Mouse (Mus musculus) midbrain, embryonic 16.5 days (tissue): Measurements from ENCODE around the gene Smim6. TPM values are rescaled to one million over a fixed set of nuclear protein-coding genes. Genes with fewer than 3 reads are reported as not detected.

Experiments used
- ATAC-seq: fragments of 200-750 bp; cut with Nextera tagmentation; 2 replicates; pipeline ENCODE4 v1.8.0; 2017; ENCODE audit warnings: moderate TSS enrichment
- H3K27ac ChIP-seq: fragments of 300-500 bp; sonication (generic); 2 replicates; pipeline ENCODE4 v1.5.1; 2014; ENCODE audit warnings: mild to moderate bottlenecking, low read length, mixed read lengths
- H3K27me3 ChIP-seq: fragments of 300-500 bp; sonication (generic); 2 replicates; pipeline ENCODE4 v1.6.1; 2014; ENCODE audit warnings: low read depth, low read length, mixed read lengths; ENCODE audit not compliant: control insufficient read depth, insufficient read depth
- H3K36me3 ChIP-seq: fragments of 300-500 bp; sonication (generic); 2 replicates; pipeline ENCODE4 v1.6.1; 2014; ENCODE audit warnings: mild to moderate bottlenecking, low read length, moderate library complexity, mixed read lengths; ENCODE audit not compliant: control insufficient read depth, insufficient read depth
- H3K4me1 ChIP-seq: fragments of 300-500 bp; sonication (generic); 2 replicates; pipeline ENCODE4 v1.6.1; 2014; ENCODE audit warnings: mild to moderate bottlenecking, low read length, mixed read lengths; ENCODE audit not compliant: control insufficient read depth, insufficient read depth
- H3K4me2 ChIP-seq: fragments of 300-500 bp; sonication (generic); 2 replicates; pipeline ENCODE4 v1.6.1; 2014; ENCODE audit warnings: mild to moderate bottlenecking, low read length, mixed read lengths
- H3K4me3 ChIP-seq: fragments of 300-500 bp; sonication (generic); 2 replicates; pipeline ENCODE4 v1.5.1; 2014; ENCODE audit warnings: low read depth, mild to moderate bottlenecking, low read length, moderate library complexity, mixed read lengths
- H3K9ac ChIP-seq: fragments of 300-500 bp; sonication (generic); 2 replicates; pipeline ENCODE4 v1.6.1; 2014; ENCODE audit warnings: low read depth, low read length, mixed read lengths
- H3K9me3 ChIP-seq: fragments of 300-500 bp; sonication (generic); replicated peaks from 2 replicates; pipeline ENCODE4 v1.6.1; 2014; ENCODE audit warnings: mild to moderate bottlenecking, low read length, mixed read lengths; ENCODE audit not compliant: control insufficient read depth, poor library complexity, severe bottlenecking
- WGBS: fragments of 180-500 bp; shearing (Covaris S2); extraction: QIAGEN DNeasy Blood & Tissue Kit; methylation state at CpG from one replicate; pipeline ENCODE4 v1.1.7; 2014; 5-methylcytosine and 5-hydroxymethylcytosine counted together
- polyA plus RNA-seq: library from polyadenylated mRNA; unstranded; fragments of >200 nt; fragmentation: Nextera tagmentation; extraction: Ambion mirVana; gene quantifications from 2 replicates; pipeline ENCODE4 v1.2.1, GENCODE M21; 2015

Smim6 gene
- polyA plus RNA-seq, result 0.44 and 0.87 TPM in 2 replicates

DNA sequence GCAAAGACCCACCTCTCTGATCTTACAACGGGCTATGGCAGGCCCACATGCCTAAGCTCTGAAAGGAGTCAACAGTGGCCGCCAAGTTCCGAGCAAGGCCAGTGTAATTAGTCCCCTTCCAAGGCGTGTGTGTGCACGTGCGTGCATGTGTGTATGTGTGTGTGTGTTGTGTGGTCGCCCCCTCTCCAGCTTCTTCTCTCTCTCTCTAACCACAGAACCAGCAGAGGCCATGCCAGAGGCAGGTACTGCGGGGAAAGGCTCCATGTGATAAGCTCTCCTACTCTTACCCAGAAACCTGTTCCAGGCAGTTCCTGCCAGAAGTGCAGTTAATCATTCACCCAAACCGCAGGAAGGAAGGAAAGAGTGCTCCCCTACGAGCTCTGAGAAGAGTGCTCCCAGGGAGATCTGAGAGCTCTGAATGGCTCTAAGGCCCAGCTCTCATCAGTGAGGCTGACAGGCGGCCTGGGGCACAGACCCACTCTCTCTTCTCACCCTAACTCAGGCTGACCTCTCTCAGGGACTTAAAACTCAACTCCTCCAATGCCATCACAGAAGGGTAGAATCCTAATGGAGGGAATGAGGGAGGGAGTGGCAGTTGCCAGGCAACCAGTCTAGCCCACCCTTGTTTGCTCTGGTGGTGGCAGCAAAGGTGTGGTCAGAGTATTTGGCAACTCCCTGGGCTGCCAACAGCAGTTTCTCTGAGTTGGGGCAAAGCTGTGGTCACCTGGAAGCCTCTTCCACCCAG lies at the start of gene Smim6:
TSS of gene Smim6 (plus strand) at position 386 of the 745 bp plus-strand sequence.
- H3K36me3 ChIP-seq, result peaks cover 11% of the 10 kb centered on the region
- H3K9ac ChIP-seq, result no peak within 1 kb of the TSS
- no peaks in the 10 kb centered on the region for H3K4me1 ChIP-seq
- H3K27ac ChIP-seq, result no peak within 1 kb of the TSS
- ATAC-seq, result no peak
- H3K27me3 ChIP-seq, result no peaks in the 10 kb centered on the region
- H3K9me3 ChIP-seq, result no peaks in the 10 kb centered on the region
- 91% methylated on average over 11 of the region's 11 CpGs for WGBS
- no peak within 1 kb of the TSS for H3K4me2 ChIP-seq
- H3K4me3 ChIP-seq, result no peak within 1 kb of the TSS

- Histone ChIP-seq H3K9me3 (no peaks in the 10 kb centered on the region), H3K36me3 (no peaks in the 10 kb centered on the region), H3K9ac (no peak overlapping the region), H3K27me3 (peaks cover 28% of the 10 kb centered on the region), H3K27ac (no peak overlapping the region), H3K4me3 (no peak overlapping the region), H3K4me1 (peaks cover 4% of the 10 kb centered on the region; the same call in 1 of the 2 replicates), H3K4me2 (no peak overlapping the region)
- ATAC-seq, result no peak
- 86% methylated on average over 8 of the region's 8 CpGs for WGBS
Observed at GRCm38 (mm10) chr11:115863895-115864294, 47.9 kb upstream of the Smim6 start.

DNA sequence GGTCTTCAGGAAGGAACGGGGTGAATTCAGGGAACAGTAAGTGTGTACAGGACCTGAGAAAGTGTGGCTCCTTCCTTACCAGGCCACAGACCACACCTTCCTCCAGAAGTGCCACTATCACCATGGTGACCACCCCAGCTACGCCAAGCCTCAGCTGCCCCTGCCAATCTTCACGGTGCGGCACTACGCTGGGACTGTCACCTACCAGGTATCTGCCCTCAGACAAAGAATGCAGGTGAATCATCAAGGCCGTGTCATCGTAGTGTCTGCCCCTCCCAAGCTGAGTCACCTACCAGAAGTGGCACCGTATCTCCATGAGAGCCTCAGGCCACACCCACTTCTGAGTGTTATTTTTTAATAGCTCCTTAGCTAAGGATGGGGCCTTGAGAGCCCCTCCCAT lies 42.4 kb upstream of the Smim6 start:
- WGBS, result 89% methylated on average over 8 of the region's 8 CpGs
- H3K4me2 ChIP-seq, result no peak overlapping the region
- H3K4me1 ChIP-seq, result no peaks in the 10 kb centered on the region

GRCm38 (mm10) chr11:115872437-115872836 lies 39.4 kb upstream of the Smim6 start:
- Histone ChIP-seq H3K36me3 (no peaks in the 10 kb centered on the region), H3K4me3 (no peak overlapping the region), H3K27me3 (no peaks in the 10 kb centered on the region), H3K4me1 (no peaks in the 10 kb centered on the region), H3K27ac (no peak overlapping the region), H3K9me3 (no peaks in the 10 kb centered on the region), H3K9ac (no peak overlapping the region), H3K4me2 (no peak overlapping the region)
- WGBS, result 63% methylated on average over 4 of the region's 4 CpGs
- no peak for ATAC-seq

More for the DNA sequence above, 42.4 kb upstream of the Smim6 start:
- ATAC-seq, result no peak
- H3K36me3 ChIP-seq, result no peaks in the 10 kb centered on the region
- no peak overlapping the region for H3K9ac ChIP-seq
- no peaks in the 10 kb centered on the region for H3K27me3 ChIP-seq
- no peak overlapping the region for H3K27ac ChIP-seq
- H3K9me3 ChIP-seq, result no peaks in the 10 kb centered on the region
- no peak overlapping the region for H3K4me3 ChIP-seq

DNA sequence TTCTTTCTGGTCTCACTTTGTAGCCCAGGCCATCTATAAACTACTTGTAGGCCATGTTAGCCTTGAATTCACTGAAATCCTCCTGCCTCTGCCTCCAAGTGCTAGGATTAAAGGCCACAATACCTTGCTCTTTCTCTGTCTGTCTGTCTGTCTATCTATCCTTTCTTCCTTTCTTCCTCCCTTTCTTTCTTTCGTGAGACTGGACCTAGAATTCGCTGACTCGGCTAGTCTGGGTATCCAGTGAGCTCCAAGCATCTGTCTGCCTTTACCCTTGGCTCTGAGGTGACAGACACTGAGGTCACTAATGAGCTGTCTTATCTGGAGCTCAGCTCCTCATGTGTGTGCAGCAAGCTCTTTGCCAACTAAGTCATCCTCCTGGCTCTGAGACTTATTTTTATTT lies 35.9 kb upstream of the Smim6 start:
- WGBS, result 92% methylated on average over 3 of the region's 3 CpGs
- no peak for ATAC-seq

DNA sequence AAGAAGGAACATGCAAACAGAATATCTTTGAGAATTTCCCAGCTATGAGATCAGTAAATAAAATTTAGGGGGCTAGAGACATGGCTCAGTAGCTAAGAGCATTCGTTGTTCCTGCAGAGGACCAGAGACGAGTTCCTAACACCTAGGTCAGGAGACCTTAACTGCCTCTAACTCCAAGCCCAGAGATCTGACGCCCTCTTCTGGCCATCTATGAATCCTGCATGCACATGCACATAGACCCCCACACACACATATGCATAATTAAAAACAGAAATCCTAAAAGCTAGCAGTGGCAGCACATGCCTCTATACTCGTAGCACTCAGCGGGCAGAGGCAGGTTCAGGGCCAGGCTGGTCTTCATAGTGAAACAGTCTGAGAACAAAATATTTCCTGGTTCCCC lies 35.4 kb upstream of the Smim6 start:
- WGBS, result 80% methylated on average over 5 of the region's 5 CpGs
- H3K36me3 ChIP-seq, result no peaks in the 10 kb centered on the region
- H3K9ac ChIP-seq, result no peak overlapping the region
- no peak overlapping the region for H3K4me3 ChIP-seq
- no peaks in the 10 kb centered on the region for H3K27me3 ChIP-seq
- H3K9me3 ChIP-seq, result no peaks in the 10 kb centered on the region
- no peak overlapping the region for H3K4me2 ChIP-seq
- no peak for ATAC-seq
- no peaks in the 10 kb centered on the region for H3K4me1 ChIP-seq
- no peak overlapping the region for H3K27ac ChIP-seq

More for the DNA sequence above, 35.9 kb upstream of the Smim6 start:
- no peak overlapping the region for H3K4me3 ChIP-seq
- H3K4me2 ChIP-seq, result no peak overlapping the region
- no peak overlapping the region for H3K9ac ChIP-seq
- no peaks in the 10 kb centered on the region for H3K9me3 ChIP-seq
- H3K27me3 ChIP-seq, result no peaks in the 10 kb centered on the region
- H3K36me3 ChIP-seq, result no peaks in the 10 kb centered on the region
- no peak overlapping the region for H3K27ac ChIP-seq
- H3K4me1 ChIP-seq, result no peaks in the 10 kb centered on the region

DNA sequence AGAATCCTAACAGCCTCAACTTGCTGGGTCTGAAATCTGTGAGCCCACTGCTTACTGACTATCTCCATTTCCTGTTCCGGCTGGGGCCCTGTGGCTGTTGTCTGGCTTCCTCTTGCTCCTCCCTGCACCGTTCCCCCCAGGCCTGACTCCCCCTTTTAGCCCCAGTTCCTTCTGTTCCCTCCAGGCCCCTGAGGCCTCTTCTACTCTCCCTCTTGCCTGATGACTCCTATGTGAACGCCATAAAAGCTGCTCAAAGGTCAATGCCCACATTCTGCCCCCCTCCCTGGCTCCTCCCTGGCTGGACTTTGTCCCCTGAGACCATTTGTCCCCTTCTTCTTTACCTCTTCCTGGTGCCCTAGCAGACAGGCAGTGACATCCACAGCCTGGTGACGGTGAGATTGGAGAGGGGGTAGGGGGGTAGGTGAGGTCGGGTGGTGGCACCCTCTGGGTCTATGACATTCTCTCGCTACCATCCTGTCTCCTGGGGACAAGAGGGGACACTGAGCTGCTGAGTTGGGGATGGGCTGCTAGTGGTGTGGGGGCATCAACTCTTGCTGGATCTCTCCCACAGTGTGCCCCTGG lies 34.6 kb upstream of the Smim6 start:
- no peak overlapping the region for H3K4me3 ChIP-seq
- no peak overlapping the region for H3K9ac ChIP-seq
- no peak overlapping the region for H3K27ac ChIP-seq
- no peaks in the 10 kb centered on the region for H3K27me3 ChIP-seq
- no peaks in the 10 kb centered on the region for H3K9me3 ChIP-seq
- WGBS, result 79% methylated on average over 6 of the region's 6 CpGs
- no peaks in the 10 kb centered on the region for H3K4me1 ChIP-seq
- H3K36me3 ChIP-seq, result no peaks in the 10 kb centered on the region
- no peak for ATAC-seq
- H3K4me2 ChIP-seq, result no peak overlapping the region

- H3K36me3 ChIP-seq, result no peaks in the 10 kb centered on the region
- no peak for ATAC-seq
- H3K27ac ChIP-seq, result no peak overlapping the region
- no peaks in the 10 kb centered on the region for H3K4me1 ChIP-seq
- no peak overlapping the region for H3K9ac ChIP-seq
- no peaks in the 10 kb centered on the region; the same call in 1 of the 2 replicates for H3K27me3 ChIP-seq
- H3K9me3 ChIP-seq, result no peaks in the 10 kb centered on the region
- 79% methylated on average over 8 of the region's 8 CpGs for WGBS
- H3K4me2 ChIP-seq, result no peak overlapping the region
- no peak overlapping the region for H3K4me3 ChIP-seq
Observed at GRCm38 (mm10) chr11:115878071-115878470, 33.7 kb upstream of the Smim6 start.

DNA sequence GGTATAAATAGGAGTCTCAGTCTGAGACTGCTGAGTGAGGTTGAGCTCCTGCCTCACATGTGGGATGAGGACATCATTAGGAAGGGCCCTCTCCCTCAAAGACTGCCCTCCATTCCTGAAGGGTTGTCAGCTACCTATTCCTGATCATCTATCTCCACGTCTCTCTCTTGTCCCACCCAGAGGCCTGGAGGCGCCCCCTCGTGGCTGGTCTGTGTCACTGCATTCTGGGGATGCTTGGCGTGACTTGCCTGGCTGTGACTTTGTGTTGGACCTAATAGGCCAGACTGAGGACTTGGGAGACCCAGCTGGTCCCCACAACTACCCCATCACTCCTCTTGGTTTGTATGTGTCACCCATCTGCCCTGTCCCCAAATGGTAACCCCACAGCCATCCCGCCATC lies 30.8 kb upstream of the Smim6 start:
- no peak for ATAC-seq
- H3K4me1 ChIP-seq, result no peaks in the 10 kb centered on the region
- 22% methylated on average over 5 of the region's 5 CpGs for WGBS

More for the DNA sequence above, 30.8 kb upstream of the Smim6 start:
- Histone ChIP-seq H3K4me3 (no peak overlapping the region), H3K36me3 (no peaks in the 10 kb centered on the region), H3K27me3 (no peaks in the 10 kb centered on the region; the same call in none of the 2 replicates), H3K9me3 (no peaks in the 10 kb centered on the region), H3K9ac (no peak overlapping the region), H3K27ac (no peak overlapping the region), H3K4me2 (no peak overlapping the region)
